Mouse (Mus musculus) kidney, postnatal 25 days (tissue): ENCODE results near the gene Rpl36a-ps1.
"Not testable (repeated sequence)": the region's sequence is repeated elsewhere in the genome, so short reads cannot be mapped to it uniquely, and the experiment has no call there.

Experiments used
- DNase-seq, 2 experiments: peaks; one replicate each; pipeline ENCODE4 v3.0.0; 2021; ENCODE audit warnings: mixed read lengths in 2 of 2

Rpl36a-ps1 gene

GRCm38 (mm10) chr14:98994218-98994617 lies at the start of gene Rpl36a-ps1:
Gene Rpl36a-ps1, minus strand, starts transcription at chr14:98994318.
- DNase-seq, result no peak

DNA sequence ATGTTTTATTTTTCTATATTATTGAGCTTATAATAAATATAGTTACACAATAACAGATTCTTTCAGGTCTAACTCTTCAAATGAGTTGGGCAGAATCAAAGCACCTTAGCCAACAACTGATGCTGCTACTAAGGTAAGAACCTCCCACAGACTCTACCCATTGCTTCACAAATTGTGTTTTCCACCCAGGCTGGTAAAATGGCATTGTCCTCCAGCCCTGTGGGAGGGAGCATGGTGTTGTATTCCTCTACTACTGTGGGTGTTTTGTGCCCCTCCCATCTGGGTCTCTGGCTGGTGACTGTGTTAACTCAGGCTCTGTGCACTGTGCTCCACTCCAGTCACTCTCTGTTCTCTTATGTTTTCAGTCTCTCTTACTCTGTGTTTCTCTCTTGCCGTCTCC lies 49.4 kb upstream of the Rpl36a-ps1 start:
- no peak for DNase-seq

DNA sequence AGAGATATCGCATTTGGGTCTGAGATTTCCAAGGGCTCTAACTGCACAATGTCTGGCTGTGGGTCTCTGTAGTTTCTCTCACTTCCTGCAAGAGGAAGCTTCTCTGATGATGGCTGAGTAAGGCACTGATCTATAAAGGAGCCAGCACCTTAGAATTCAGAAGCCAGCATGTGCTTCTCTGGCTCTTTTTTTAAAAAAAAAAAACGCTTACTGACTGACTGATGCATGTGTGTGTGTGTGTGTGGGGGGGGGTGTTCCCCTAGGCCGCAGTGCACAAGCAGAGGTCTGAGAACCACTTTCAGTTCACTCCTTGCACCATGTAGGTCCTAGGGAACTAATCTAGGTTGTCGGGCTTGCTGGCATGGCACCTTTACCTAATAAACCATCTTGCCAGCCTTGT lies 47.3 kb upstream of the Rpl36a-ps1 start:
- DNase-seq, result no peak

DNA sequence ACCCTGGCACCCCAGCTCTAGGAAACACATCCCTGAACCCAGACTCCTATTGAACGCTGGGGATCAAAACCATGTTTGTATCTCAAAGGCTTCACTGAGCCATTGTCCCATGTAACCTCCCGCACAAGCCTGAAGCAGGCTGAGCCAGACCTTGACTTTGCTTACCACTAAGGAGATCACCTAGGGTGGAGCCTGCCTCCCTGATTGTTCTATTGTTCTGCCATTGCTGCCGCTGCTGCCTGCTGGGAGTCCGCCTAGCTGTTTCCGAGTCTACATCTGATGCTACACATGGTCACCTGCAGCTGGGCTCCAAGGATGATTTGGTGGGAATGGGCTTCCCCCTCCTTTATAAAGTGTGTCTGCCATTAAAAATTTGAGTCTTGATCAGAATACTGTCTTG lies 45.2 kb upstream of the Rpl36a-ps1 start:
- not testable (repeated sequence) for DNase-seq

GRCm38 (mm10) chr14:99037703-99038102 lies 43.6 kb upstream of the Rpl36a-ps1 start:
- no peak for DNase-seq

DNA sequence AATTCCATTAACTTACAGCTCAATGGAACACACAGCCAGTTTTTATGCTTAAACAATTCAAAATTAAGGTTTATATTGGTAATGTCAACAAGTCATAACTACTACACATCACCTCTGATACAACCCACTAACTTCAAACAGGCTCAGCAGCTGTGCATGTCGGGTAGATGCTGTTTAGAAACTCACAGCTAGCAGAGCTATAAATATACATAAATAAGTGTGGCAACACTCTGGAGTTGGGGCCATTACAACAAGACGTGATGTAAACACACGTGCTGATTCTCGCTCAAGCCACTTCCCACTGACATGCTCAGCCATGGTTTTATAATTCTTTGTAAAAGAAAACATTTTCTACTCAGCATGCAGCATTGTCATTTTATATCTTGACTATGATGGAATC lies 41.9 kb upstream of the Rpl36a-ps1 start:
- no peak for DNase-seq

DNA sequence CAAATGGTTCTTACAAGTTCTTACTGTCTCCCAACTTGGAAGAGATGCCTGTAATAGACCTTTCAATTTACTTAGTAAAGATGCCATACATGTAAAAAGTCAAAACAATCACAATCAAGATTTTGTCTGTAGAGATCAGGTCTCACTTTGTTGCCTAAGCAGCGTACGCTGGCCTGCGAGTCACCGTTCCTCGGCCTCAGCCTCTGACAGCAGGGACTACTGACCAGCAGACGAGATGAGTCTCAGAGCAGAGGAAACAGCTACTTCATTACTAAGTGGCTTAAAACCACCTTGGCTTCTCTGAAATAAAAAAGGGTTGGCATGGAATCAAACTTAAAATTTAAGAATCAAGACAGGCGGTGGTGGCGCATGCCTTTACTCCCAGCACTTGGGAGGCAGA lies 40.7 kb upstream of the Rpl36a-ps1 start:
- DNase-seq, result not testable (repeated sequence)

GRCm38 (mm10) chr14:99032596-99032995 lies 38.5 kb upstream of the Rpl36a-ps1 start:
- no peak for DNase-seq

- no peak for DNase-seq
Observed at GRCm38 (mm10) chr14:99031337-99031873, 37.3 kb upstream of the Rpl36a-ps1 start.

GRCm38 (mm10) chr14:99029987-99030386 lies 35.9 kb upstream of the Rpl36a-ps1 start:
- DNase-seq, result no peak

DNA sequence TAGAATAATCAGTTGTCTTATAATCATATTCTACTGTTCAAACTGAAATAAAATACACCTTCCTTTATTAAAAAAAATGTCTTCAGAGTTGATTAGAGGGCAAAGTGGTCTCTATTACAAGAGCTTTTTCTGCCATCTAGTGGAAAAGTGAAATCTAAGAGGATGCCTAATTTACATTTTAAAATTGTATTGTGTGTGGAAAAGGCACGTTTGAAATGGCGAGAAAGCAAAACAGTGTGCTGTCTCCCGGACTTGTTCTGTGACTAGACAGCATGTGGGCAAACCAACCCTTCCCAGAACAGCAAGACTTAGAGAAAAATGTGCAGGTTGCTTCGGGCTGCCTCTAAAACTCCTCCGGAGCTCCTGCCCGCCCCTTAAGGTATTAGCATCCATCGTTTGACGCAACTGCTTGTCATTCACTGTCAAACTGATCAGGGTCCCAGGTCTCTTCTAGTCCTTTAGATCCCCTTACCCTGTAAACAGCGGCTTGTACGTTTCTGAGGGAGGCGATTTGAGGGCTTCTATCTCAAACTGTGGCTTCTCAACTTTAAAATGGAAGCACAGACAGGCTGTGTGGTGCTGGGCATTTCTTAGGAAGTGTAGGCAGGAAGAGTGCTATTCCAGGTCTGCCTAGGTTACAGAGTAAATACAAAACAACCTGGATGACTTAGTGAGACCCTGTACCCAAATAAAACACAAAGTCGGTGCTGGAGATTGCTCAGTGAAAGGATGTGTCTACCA lies 28.4 kb upstream of the Rpl36a-ps1 start:
- DNase-seq, result no peak

- DNase-seq, result no peak
Observed at GRCm38 (mm10) chr14:99019136-99019808, 25.2 kb upstream of the Rpl36a-ps1 start.

DNA sequence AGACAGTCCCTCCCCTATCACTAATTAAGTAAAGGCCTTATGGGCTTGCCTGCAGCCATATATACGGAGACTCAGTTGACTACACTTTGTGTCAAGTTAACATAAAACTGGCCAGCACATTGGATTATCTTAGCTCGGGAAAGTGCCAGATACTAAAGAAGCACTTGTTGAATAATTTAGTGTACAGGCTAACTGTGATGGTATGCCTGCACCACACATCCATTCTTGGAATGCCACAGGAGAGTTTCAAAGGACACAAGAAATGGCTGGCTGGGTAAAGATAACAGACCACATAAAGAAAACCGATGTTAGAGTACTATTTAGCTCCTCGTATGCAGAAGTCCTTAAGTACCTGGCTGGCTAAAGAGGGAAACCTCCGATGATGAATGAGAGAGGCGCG lies 24.6 kb upstream of the Rpl36a-ps1 start:
- no peak for DNase-seq

DNA sequence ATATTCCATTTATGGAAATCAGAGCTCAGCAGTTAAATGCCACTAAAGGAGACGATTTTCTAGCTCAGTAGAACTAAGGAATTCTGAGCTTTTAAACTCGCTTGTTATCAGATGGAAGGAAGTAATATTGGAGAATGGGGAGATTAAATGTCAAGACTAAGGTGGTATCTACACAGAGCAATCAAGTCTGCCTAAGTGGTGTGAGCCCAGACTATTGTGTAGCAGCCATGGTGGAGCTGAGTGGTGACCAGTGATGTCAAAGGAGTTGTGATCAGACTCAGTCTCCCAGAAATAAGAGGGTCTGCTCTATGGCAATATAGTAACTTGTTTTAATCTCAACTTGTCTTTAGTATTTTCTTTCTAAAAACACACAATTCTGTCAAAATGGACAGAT lies 16.8 kb upstream of the Rpl36a-ps1 start:
- DNase-seq, result no peak

DNA sequence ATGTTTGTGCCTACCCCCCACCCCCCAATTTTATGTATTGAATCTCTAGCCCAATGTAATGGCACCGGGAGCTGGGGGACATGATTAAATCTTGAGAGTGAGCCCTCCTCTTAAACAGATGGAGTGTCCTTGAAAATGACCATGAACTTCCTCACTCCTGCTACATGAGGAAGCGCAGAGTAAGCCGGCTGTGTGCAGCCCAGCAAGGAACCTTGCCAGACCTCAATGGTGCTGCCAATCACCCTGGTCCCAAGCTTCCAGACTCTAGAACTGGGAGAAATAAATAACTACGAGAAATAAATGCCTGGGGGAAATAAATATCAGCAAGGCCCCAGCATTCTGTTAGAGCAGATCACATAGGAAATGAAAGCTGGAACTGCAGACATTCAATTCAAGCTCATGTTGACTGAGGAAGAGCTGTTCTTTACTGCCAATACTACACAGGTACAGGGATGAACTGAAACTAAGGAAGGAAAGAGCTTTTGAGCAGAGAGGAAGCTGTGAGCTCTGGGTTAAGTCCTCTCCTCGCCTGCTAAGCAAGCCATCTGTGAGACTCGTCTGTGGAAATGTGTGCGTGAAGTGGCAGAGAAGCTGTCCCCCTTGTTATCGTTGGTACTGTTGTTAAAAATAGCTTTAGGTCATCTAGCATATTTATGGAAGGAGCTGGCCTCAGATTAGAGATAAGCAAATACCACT lies 16.3 kb upstream of the Rpl36a-ps1 start:
- peak in 1 of 2 experiments; percentile 36 for DNase-seq

GRCm38 (mm10) chr14:98992482-98992881 lies 1.6 kb downstream of the Rpl36a-ps1 start:
- no peak for DNase-seq

- DNase-seq, result no peak
Observed at GRCm38 (mm10) chr14:98990636-98991035, 3.5 kb downstream of the Rpl36a-ps1 start.

DNA sequence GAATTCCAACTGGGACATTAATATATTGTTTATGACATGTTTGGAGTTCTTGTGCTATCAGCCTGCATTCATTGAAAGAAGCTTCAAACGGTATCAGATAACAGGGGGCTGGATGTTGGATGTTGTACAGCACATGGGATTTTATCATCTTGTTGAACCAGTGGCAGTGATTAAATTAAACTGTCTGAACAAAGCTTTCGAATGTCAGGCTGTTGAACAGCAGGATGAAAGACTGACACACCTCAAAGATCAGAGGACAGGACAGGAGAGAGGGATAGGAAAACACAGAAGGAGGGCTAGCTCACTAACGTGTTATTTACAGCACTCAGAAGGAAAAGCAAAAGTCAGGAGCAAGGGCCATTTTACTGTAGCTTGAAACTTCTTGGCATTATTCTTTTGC lies 4.3 kb downstream of the Rpl36a-ps1 start:
- no peak for DNase-seq

- DNase-seq, result no peak
Observed at GRCm38 (mm10) chr14:98971921-98972320, 22.2 kb downstream of the Rpl36a-ps1 start.

GRCm38 (mm10) chr14:98958978-98959658 lies 35.0 kb downstream of the Rpl36a-ps1 start:
- no peak for DNase-seq

- DNase-seq, result no peak
Observed at GRCm38 (mm10) chr14:98956788-98957187, 37.3 kb downstream of the Rpl36a-ps1 start.

DNA sequence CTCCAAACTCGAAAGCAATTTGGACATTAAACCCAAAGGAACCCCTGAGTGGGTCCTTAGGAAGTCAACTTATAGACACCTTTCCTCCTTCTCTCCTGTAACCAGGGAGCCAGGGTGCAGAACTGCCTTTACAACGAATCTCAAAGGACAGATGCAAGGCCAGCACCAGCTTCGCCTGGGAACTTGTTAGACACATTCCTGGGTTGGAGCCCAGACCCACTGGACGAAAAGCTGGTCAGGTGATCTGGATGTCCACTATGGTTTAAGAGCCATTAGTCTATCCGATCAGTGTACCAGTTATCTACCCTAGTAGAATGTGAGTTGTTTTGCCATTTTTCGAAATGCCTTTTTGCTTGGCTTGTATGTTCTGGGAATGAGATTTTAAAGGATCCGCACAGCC lies 41.7 kb downstream of the Rpl36a-ps1 start:
- no peak for DNase-seq
